Comparison of ENCODE assay signal across 8 mouse cellular contexts in the genomic region with DNA sequence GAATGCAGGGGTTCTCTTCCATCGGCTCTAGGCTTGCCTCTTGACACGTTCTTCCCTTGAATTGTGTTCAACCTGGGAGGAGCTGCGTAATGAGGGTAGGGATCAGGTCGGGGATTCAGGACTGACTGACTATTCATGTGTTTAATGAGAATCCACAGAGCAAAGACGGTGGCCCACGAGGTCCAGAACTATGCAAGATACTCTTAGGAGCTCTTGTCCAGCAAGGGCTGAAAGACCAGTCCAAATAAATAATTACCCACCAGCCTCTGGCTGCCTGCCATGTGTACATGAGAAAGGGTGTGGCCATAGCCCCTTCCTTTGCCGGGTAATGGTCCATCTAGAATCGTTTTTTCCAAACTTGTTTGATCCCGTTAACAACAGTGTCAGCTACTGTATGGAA. TPM values are rescaled to one million over a fixed set of nuclear protein-coding genes. Genes with fewer than 3 reads are reported as not detected.
DNase-seq lines count a peak whose midpoint lies in the region; ATAC-seq lines count a peak whose summit lies in the region.

No protein-coding gene starts in this region.

- WGBS in heart, embryonic 13.5 days = 49% methylated on average over 9 of the region's 9 CpGs
- WGBS in midbrain, embryonic 13.5 days = 23% methylated on average over 9 of the region's 9 CpGs

- H3K4me1 ChIP-seq in heart, embryonic 13.5 days = peaks cover 79% of the 10 kb centered on the region
- peaks cover 77% of the 10 kb centered on the region for H3K4me1 ChIP-seq in midbrain, embryonic 13.5 days (replicated peaks)

- intact Hi-C loops in heart, postnatal 36 days (cut with DNase I) = loop anchor here (2.0 kb wide), 1 partner anchor 17 kb away; no protein-coding TSS in a partner anchor

- no peak overlapping the region for H3K4me3 ChIP-seq in heart, embryonic 13.5 days
- H3K4me3 ChIP-seq in midbrain, embryonic 13.5 days (replicated peaks) = peak overlapping the region; percentile 13; the same call in 1 of the 2 replicates

- DNase-seq in heart, postnatal 36 days = no peak
- peak; percentile 61 to 65 for DNase-seq in cerebellum, postnatal 10 days
- peak; percentile 96 for DNase-seq in kidney, adult 9 months
- DNase-seq in spleen, postnatal 36 days (ENCODE audit: low spot score in 2 of 2) = no peak
- DNase-seq in adrenal gland, postnatal 36 days = no peak
- no peak for DNase-seq in left cerebral cortex, adult 11 months (ENCODE audit: low spot score)

- peak overlapping the region; percentile 24 for H3K4me2 ChIP-seq in heart, embryonic 13.5 days
- peak overlapping the region; percentile 97 for H3K4me2 ChIP-seq in midbrain, embryonic 13.5 days (replicated peaks)

- H3K9ac ChIP-seq in heart, embryonic 13.5 days = peak overlapping the region; percentile 60
- H3K9ac ChIP-seq in midbrain, embryonic 13.5 days (replicated peaks) = peak overlapping the region; percentile 47; the same call in 1 of the 2 replicates

- no peaks in the 10 kb centered on the region for H3K27me3 ChIP-seq in heart, embryonic 13.5 days (replicated peaks)
- no peaks in the 10 kb centered on the region for H3K27me3 ChIP-seq in midbrain, embryonic 13.5 days

- no peaks in the 10 kb centered on the region for H3K9me3 ChIP-seq in heart, embryonic 13.5 days
- no peaks in the 10 kb centered on the region for H3K9me3 ChIP-seq in midbrain, embryonic 13.5 days

- ATAC-seq in heart, embryonic 13.5 days (ENCODE audit: extremely low read depth, insufficient number of reproducible peaks, low FRiP score, low TSS enrichment) = no peak
- ATAC-seq in midbrain, embryonic 13.5 days = no peak

- H3K36me3 ChIP-seq in heart, embryonic 13.5 days = no peaks in the 10 kb centered on the region
- H3K36me3 ChIP-seq in midbrain, embryonic 13.5 days = no peaks in the 10 kb centered on the region

- no peak overlapping the region for H3K27ac ChIP-seq in heart, embryonic 13.5 days (replicated peaks)
- H3K27ac ChIP-seq in midbrain, embryonic 13.5 days = no peak overlapping the region

RNA-seq across cellular contexts. Expression of a gene that starts 4.9 kb away (rescaled TPM):
- 25.1 and 25.7 TPM in 2 replicates for polyA plus RNA-seq in heart, embryonic 13.5 days (2015; fragmentation: Nextera tagmentation; extraction: Ambion mirVana)
- 10 to 100 TPM; 38.8 to 41.7 TPM for total RNA-seq in heart, postnatal 36 days (2021)
- 68.8 and 80.3 TPM in 2 replicates for polyA plus RNA-seq in midbrain, embryonic 13.5 days (2015; fragmentation: Nextera tagmentation; extraction: Ambion mirVana)
- 100 to 1,000 TPM in 1 of 2 experiments, 10 to 100 TPM in 1; 98.2 to 143 TPM for total RNA-seq in adrenal gland, postnatal 36 days (2021)

Comparison
In these comparisons a context has a peak if more than half of its experiments do, and no peak if none do; other contexts are left out.
1. DNase-seq: peak in cerebellum, postnatal 10 days (2 of 2) and kidney, adult 9 months (single experiment); none in heart, postnatal 36 days (0 of 2), spleen, postnatal 36 days (0 of 2), adrenal gland, postnatal 36 days (0 of 2) and left cerebral cortex, adult 11 months (single experiment).